Mouse (Mus musculus) small intestine, adult 10 weeks (tissue): ENCODE data around the gene Kif1bp. TPM values are rescaled to one million over a fixed set of nuclear protein-coding genes. Genes with fewer than 3 reads are reported as not detected.

Experiments used
- polyA plus RNA-seq: library from polyadenylated mRNA; stranded (reverse); fragments of 350-450 nt; fragmentation: Illumina TruSeq; extraction: RNeasy Lipid Tissue Mini Kit (QIAGEN cat#74804); gene quantifications from one replicate; pipeline ENCODE4 v1.2.3, GENCODE M21; 2014; ENCODE audit warnings: low replicate concordance

Kif1bp gene
- polyA plus RNA-seq: 14.0 TPM

DNA sequence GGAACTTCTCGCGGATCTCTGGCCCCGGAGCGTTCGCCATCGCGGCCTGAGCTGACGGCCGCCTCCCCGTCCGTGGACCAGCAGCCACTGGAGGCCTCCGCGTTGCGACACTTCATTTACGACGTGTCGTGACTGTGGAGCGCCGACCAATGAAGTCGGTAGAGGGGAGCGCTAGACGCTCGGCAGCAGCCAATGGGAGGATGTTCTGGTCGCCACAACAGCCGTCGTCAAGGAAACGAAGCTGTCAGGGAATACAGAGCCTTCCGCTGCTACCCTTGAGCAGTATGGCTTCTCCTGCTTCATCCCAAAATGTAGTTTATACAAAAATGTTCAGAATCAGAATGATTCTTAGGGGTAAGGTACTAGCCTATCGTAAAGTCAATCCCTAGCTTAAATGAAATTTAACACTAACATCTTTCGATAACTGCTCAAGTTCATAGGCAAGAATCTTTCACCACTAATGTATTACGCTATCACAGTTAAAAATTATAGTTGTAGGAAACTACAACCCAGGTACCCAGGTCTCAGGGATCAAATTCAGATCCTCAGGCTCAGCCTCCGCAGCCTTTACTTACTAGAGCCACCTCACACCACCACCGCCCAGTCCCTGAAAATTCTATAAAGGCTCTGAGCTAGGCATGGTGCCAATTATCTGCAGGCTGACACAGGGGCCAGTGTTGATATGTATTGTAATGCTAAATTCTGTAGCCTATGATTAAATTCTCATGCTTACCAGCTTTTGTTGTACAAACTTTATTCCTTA, at the start of gene Kif1bp:
Kif1bp (minus strand) TSS at position 120 of the 763 bp plus-strand sequence.

GRCm38 (mm10) chr10:62602177-62603040, 24.2 kb upstream of the Kif1bp start, which contains the start of gene Ddx21:
Gene Ddx21 (minus strand): TSS chr10:62602281.

GRCm38 (mm10) chr10:62527351-62527750, 50.9 kb downstream of the Kif1bp start, which contains the start of gene Srgn:
Gene Srgn (minus strand): TSS chr10:62527451.

Other genes with a start within 250 kb of the Kif1bp start
- 0.71 TPM for gene Hk1, start 198.5 kb downstream of the Kif1bp start, polyA plus RNA-seq
- gene Hkdc1, start 156.0 kb downstream of the Kif1bp start, polyA plus RNA-seq: 8.1 TPM
- not detected for gene 4930507D05Rik, start 129.0 kb downstream of the Kif1bp start, polyA plus RNA-seq
- gene Supv3l1, start 128.7 kb downstream of the Kif1bp start, polyA plus RNA-seq: 15.0 TPM
- 176 TPM for gene Vps26a, start 91.7 kb downstream of the Kif1bp start, polyA plus RNA-seq
- 194 TPM for gene Srgn, start 51.0 kb downstream of the Kif1bp start, polyA plus RNA-seq
- gene Ddx21, start 23.8 kb upstream of the Kif1bp start, polyA plus RNA-seq: 39.3 TPM
- 182 TPM for gene Ddx50, start 72.8 kb upstream of the Kif1bp start, polyA plus RNA-seq
- 0.89 TPM for gene Stox1, start 147.7 kb upstream of the Kif1bp start, polyA plus RNA-seq
- 192 TPM for gene Ccar1, start 213.8 kb upstream of the Kif1bp start, polyA plus RNA-seq